Mouse (Mus musculus): ENCODE data around the gene Ppp4c. TPM values are rescaled to one million over a fixed set of nuclear protein-coding genes. Genes with fewer than 3 reads are reported as not detected.
A peak's percentile ranks its signal among the peaks of the same experiment; 100 is the strongest.

The Ppp4c gene
- polyA plus RNA-seq, 1 experiment from 2014 or later = 237 TPM

GRCm38 (mm10) chr7:126817595-126817994 lies 25.3 kb upstream of the Ppp4c start:
- peaks cover 2% of the 10 kb centered on the region; the same call in 1 of the 2 replicates for H3K4me1 ChIP-seq
- WGBS = 80% methylated on average over 7 of the region's 7 CpGs

GRCm38 (mm10) chr7:126816494-126816893 lies 24.2 kb upstream of the Ppp4c start:
- H3K36me3 ChIP-seq = no peaks in the 10 kb centered on the region
- no peaks in the 10 kb centered on the region for H3K27me3 ChIP-seq (replicated peaks)
- 83% methylated on average over 8 of the region's 8 CpGs for WGBS
- H3K4me3 ChIP-seq (replicated peaks) = no peak overlapping the region
- no peaks in the 10 kb centered on the region for H3K4me1 ChIP-seq
- H3K4me2 ChIP-seq = no peak overlapping the region
- no peaks in the 10 kb centered on the region for H3K9me3 ChIP-seq
- ATAC-seq (ENCODE audit: insufficient read depth, low FRiP score, low read depth) = no peak
- H3K9ac ChIP-seq = no peak overlapping the region
- H3K27ac ChIP-seq = no peak overlapping the region

More at GRCm38 (mm10) chr7:126817595-126817994, 25.3 kb upstream of the Ppp4c start:
- H3K27me3 ChIP-seq (replicated peaks) = 0 out of 2 replicates have a peak, but pooled peaks cover 5% of the 10 kb centered on the region
- ATAC-seq (ENCODE audit: insufficient read depth, low FRiP score, low read depth) = no peak
- H3K9ac ChIP-seq = no peak overlapping the region
- H3K27ac ChIP-seq = no peak overlapping the region
- no peaks in the 10 kb centered on the region for H3K36me3 ChIP-seq
- no peak overlapping the region for H3K4me2 ChIP-seq
- no peaks in the 10 kb centered on the region for H3K9me3 ChIP-seq
- no peak overlapping the region for H3K4me3 ChIP-seq (replicated peaks)

GRCm38 (mm10) chr7:126815726-126816222 lies 23.5 kb upstream of the Ppp4c start:
- H3K27me3 ChIP-seq (replicated peaks) = no peaks in the 10 kb centered on the region
- WGBS = 67% methylated on average over 8 of the region's 8 CpGs
- no peak overlapping the region for H3K9ac ChIP-seq
- no peaks in the 10 kb centered on the region for H3K4me1 ChIP-seq
- no peaks in the 10 kb centered on the region for H3K36me3 ChIP-seq
- no peak overlapping the region for H3K4me2 ChIP-seq
- no peak for ATAC-seq (ENCODE audit: insufficient read depth, low FRiP score, low read depth)
- H3K9me3 ChIP-seq = no peaks in the 10 kb centered on the region
- H3K4me3 ChIP-seq (replicated peaks) = no peak overlapping the region
- no peak overlapping the region for H3K27ac ChIP-seq

GRCm38 (mm10) chr7:126809723-126810369 lies 17.6 kb upstream of the Ppp4c start:
- Histone ChIP-seq H3K4me2 (peak overlapping the region; percentile 89), H3K4me3 (replicated peaks) (no peak overlapping the region), H3K36me3 (no peaks in the 10 kb centered on the region), H3K9me3 (no peaks in the 10 kb centered on the region), H3K27ac (no peak overlapping the region; the same call in 1 of the 2 replicates), H3K4me1 (peaks cover 14% of the 10 kb centered on the region), H3K9ac (no peak overlapping the region), H3K27me3 (replicated peaks) (no peaks in the 10 kb centered on the region)
- no peak for ATAC-seq (ENCODE audit: insufficient read depth, low FRiP score, low read depth)
- 54% methylated on average over 5 of the region's 5 CpGs for WGBS

- WGBS = under 1% methylated on average over 42 of the region's 43 CpGs
- Histone ChIP-seq H3K9me3 (no peaks in the 10 kb centered on the region), H3K36me3 (no peaks in the 10 kb centered on the region), H3K4me1 (peaks cover 14% of the 10 kb centered on the region), H3K4me2 (peak overlapping the region; percentile 89), H3K27me3 (replicated peaks) (no peaks in the 10 kb centered on the region), H3K27ac (peak overlapping the region; percentile 77), H3K4me3 (replicated peaks) (peak overlapping the region; percentile 56), H3K9ac (peak overlapping the region; percentile 53)
- peak; percentile 92 for ATAC-seq (ENCODE audit: insufficient read depth, low FRiP score, low read depth)
These were observed 16.6 kb upstream of the Ppp4c start for GRCm38 (mm10) chr7:126808703-126809455.

- H3K4me2 ChIP-seq = peak overlapping the region; percentile 89
- 0 out of 2 replicates have a peak overlapping the region, but pooled peaks have one; percentile 56 for H3K4me3 ChIP-seq (replicated peaks)
- 59% methylated on average over 4 of the region's 4 CpGs for WGBS
- H3K27ac ChIP-seq = no peak overlapping the region
- H3K4me1 ChIP-seq = peaks cover 14% of the 10 kb centered on the region
- H3K9me3 ChIP-seq = no peaks in the 10 kb centered on the region
- H3K36me3 ChIP-seq = no peaks in the 10 kb centered on the region
- no peaks in the 10 kb centered on the region for H3K27me3 ChIP-seq (replicated peaks)
- 0 out of 2 replicates have a peak overlapping the region, but pooled peaks have one; percentile 53 for H3K9ac ChIP-seq
- ATAC-seq (ENCODE audit: insufficient read depth, low FRiP score, low read depth) = no peak
These were observed 15.1 kb upstream of the Ppp4c start for GRCm38 (mm10) chr7:126807405-126807804.

GRCm38 (mm10) chr7:126806956-126807355 lies 14.7 kb upstream of the Ppp4c start:
- H3K9me3 ChIP-seq = no peaks in the 10 kb centered on the region

GRCm38 (mm10) chr7:126803751-126804150 lies 11.5 kb upstream of the Ppp4c start:
- Histone ChIP-seq H3K9ac (no peak overlapping the region), H3K4me2 (no peak overlapping the region), H3K36me3 (no peaks in the 10 kb centered on the region), H3K4me3 (replicated peaks) (no peak overlapping the region), H3K9me3 (no peaks in the 10 kb centered on the region), H3K4me1 (peaks cover 25% of the 10 kb centered on the region), H3K27me3 (replicated peaks) (no peaks in the 10 kb centered on the region), H3K27ac (peak overlapping the region; percentile 17; the same call in 1 of the 2 replicates)
- ATAC-seq (ENCODE audit: insufficient read depth, low FRiP score, low read depth) = no peak

More at GRCm38 (mm10) chr7:126806956-126807355, 14.7 kb upstream of the Ppp4c start:
- H3K9ac ChIP-seq = no peak overlapping the region
- H3K27me3 ChIP-seq (replicated peaks) = no peaks in the 10 kb centered on the region
- no peak for ATAC-seq (ENCODE audit: insufficient read depth, low FRiP score, low read depth)
- WGBS = 64% methylated on average over 6 of the region's 6 CpGs
- peaks cover 14% of the 10 kb centered on the region for H3K4me1 ChIP-seq
- H3K36me3 ChIP-seq = no peaks in the 10 kb centered on the region
- no peak overlapping the region; the same call in 1 of the 2 replicates for H3K27ac ChIP-seq
- H3K4me3 ChIP-seq (replicated peaks) = no peak overlapping the region
- no peak overlapping the region for H3K4me2 ChIP-seq

- peak overlapping the region; percentile 42 for H3K27ac ChIP-seq
- 66% methylated on average over 6 of the region's 6 CpGs for WGBS
These were observed 10.9 kb upstream of the Ppp4c start for GRCm38 (mm10) chr7:126803181-126803580.

GRCm38 (mm10) chr7:126802134-126802889 lies 10.0 kb upstream of the Ppp4c start:
- peaks cover 18% of the 10 kb centered on the region for H3K4me1 ChIP-seq
- H3K36me3 ChIP-seq = no peaks in the 10 kb centered on the region
- no peaks in the 10 kb centered on the region for H3K9me3 ChIP-seq
- 0 out of 2 replicates have a peak overlapping the region, but pooled peaks have one; percentile 23 for H3K27ac ChIP-seq
- ATAC-seq (ENCODE audit: insufficient read depth, low FRiP score, low read depth) = no peak
- H3K4me3 ChIP-seq (replicated peaks) = no peak overlapping the region
- 74% methylated on average over 11 of the region's 11 CpGs for WGBS
- no peak overlapping the region for H3K9ac ChIP-seq
- no peaks in the 10 kb centered on the region for H3K27me3 ChIP-seq (replicated peaks)
- no peak overlapping the region for H3K4me2 ChIP-seq

More at GRCm38 (mm10) chr7:126803181-126803580, 10.9 kb upstream of the Ppp4c start:
- H3K4me3 ChIP-seq (replicated peaks) = no peak overlapping the region
- no peaks in the 10 kb centered on the region for H3K9me3 ChIP-seq
- no peak overlapping the region for H3K9ac ChIP-seq
- ATAC-seq (ENCODE audit: insufficient read depth, low FRiP score, low read depth) = no peak
- H3K4me1 ChIP-seq = peaks cover 20% of the 10 kb centered on the region
- H3K27me3 ChIP-seq (replicated peaks) = no peaks in the 10 kb centered on the region
- H3K4me2 ChIP-seq = no peak overlapping the region
- H3K36me3 ChIP-seq = no peaks in the 10 kb centered on the region

- WGBS = 93% methylated on average over 16 of the region's 16 CpGs
These were observed 8.7 kb upstream of the Ppp4c start for GRCm38 (mm10) chr7:126801057-126801422.

More at GRCm38 (mm10) chr7:126801057-126801422, 8.7 kb upstream of the Ppp4c start:
- Histone ChIP-seq H3K4me2 (no peak overlapping the region), H3K36me3 (peaks cover 9% of the 10 kb centered on the region), H3K4me3 (replicated peaks) (no peak overlapping the region), H3K9ac (no peak overlapping the region), H3K27me3 (replicated peaks) (no peaks in the 10 kb centered on the region), H3K27ac (0 out of 2 replicates have a peak overlapping the region, but pooled peaks have one; percentile 99), H3K4me1 (peaks cover 29% of the 10 kb centered on the region), H3K9me3 (no peaks in the 10 kb centered on the region)
- ATAC-seq (ENCODE audit: insufficient read depth, low FRiP score, low read depth) = no peak
